Mouse (Mus musculus) frontal cortex, adult 2 months (tissue): ENCODE data around the gene Eef1akmt1. TPM values are rescaled to one million over a fixed set of nuclear protein-coding genes. Genes with fewer than 3 reads are reported as not detected.

Experiments
- DNase-seq, 2 experiments: peaks; one replicate each; pipeline ENCODE4 v3.0.0; 2022; ENCODE audit warnings: low spot score in 1 of 2; ENCODE audit errors: extremely low spot score in 1 of 2
- polyA plus RNA-seq: library from polyadenylated mRNA; depleted of rRNA; stranded (reverse); fragments of >200 nt; gene quantifications from 2 replicates; pipeline ENCODE4 v1.2.3, GENCODE M21; 2012; rRNA removed

Eef1akmt1 gene
- 40.9 and 43.0 TPM in 2 replicates for polyA plus RNA-seq

DNA sequence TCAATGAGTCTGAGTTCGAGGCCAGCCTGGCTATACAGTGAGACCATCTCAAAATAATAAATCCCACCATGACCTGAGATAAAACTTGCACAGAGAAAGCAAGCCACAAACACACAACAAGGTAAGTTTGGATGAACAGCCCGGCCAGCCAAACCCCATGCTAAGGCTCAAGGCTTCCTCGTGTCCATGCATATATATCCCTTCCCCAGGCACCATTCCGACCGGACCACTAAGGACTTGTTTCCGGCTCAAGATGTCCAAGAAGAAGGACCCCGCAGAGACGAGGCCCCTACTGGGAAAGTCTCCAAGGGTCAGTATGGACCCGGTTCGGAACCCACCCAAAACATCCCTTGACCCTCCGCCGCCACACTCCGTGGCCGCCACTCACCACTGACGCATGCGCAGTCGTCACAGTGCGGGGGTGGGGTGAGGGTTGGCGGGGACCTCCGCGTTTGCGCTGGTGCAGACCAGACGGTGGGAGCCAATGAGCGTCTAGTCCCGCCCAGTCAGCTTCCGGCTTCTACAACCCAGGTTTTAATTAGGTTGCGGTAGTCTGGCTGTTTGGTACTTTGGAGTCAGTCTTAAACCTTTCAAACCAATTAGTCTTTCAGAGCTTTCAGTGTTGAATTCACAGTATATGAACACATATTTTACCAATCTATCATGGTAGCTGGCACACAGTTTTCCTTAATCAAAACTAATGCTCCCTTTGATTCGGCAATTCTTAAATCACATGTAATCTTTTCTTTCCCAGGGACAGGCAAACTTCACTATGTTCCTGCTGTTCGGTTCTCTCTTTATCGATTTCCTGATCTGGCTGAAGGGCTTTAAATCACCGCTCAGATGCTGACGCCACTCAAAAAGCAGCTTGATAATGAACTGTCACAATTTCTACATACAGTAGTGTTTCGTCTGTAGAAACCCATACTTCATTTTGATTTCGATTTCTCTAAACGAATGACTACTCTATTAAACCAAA lies at the start of gene Eef1akmt1:
Gene Eef1akmt1 (minus strand): TSS at position 458 of the 979 bp plus-strand sequence.
- DNase-seq: peak; percentile 89 to 98

DNA sequence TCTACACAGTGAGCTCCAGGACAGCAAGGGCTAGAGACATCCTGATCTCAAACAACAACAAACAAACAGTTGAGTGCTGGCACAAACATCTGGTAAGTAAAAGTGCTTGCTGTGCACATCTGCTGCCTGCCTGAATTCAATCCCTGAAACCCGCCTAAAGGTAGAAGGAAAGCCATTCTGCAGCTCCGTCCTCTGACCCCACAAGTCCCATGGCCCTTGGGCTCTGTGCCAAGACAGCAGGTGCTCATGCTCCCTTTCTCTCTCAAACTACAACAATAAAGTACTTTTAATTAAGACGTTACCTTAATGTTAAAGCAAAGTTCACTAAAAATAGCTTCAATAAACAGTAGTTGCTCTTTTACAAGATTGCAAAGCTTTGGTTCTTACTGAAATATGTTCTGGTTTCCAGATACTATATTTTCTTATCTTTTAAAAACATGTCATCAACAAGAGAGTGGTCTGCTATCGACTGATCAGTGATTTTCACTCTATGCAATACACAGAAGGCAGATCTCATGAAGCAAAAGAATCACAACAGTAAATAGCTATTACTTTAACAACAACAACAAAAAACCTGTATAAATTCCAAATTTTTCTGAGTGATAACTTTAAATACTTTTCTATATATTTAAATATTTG lies 49.3 kb upstream of the Eef1akmt1 start:
- no peak for DNase-seq

DNA sequence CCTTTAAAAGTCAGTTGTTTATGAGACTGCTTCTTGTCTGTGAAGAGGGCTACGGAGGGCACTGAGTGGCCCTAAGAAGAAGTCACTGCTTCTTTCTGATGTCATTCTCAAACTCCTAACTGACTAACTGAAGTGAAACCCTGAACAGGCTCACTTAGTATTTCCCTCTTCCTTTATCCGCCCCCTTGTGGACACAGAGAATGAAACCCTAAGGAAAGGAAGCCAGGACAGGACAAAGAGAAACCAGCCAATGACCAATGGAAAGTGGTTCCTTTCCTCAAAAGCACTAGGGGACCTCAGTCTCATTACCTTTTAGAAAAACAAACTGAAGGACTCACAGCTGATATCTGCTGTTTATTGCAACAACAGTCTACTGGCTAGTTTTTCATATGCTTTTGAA lies 48.1 kb upstream of the Eef1akmt1 start:
- peak in 1 of 2 experiments; percentile 71 for DNase-seq

DNA sequence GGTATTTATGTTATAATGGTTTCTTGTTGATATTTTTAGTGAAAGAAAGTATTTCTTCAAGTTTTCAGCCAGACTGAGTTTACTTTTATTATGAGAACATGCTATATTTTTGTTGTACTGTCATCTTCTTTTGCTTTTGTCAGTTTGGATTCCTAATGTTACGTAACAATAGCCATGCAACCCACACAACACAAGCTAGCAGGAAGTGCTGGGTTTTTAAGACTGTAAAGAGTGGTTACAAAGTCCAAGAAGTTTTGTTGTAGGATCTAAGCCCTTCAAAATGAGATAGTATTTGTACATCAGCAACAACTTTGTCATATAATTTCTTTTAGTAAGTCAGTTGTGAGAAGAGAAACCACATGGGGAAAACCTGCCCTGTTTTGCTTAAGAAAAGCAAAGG lies 46.3 kb upstream of the Eef1akmt1 start:
- no peak for DNase-seq

DNA sequence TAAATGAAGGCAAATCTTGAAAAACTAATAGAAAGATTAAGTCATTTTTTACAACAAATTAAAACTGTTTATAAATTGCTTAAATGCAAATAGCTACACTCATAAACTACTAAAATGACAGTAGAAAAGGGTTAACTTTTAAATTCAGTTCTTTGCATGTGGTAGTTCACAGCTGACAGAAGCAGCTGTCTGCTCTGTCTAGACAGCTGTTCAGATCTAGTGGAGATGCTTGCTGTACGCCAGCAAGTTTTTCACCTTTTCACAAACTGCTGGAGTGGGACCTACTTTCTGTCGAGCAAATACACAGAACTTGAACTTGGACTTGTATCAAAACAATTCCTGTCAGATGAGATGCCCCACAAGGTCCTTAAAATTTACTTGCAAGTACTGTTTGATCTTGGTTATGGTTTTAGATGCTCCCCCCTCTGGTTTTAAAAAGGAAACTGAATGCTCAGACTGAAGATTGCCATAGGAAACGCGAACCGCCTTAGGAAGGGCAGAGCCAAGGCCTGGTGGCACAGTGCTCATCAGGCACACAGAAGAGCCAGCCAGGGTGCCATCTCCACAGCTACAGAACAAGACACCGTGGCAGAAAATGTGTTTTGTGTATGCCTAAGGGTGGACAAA lies 45.0 kb upstream of the Eef1akmt1 start:
- peak in 1 of 2 experiments; percentile 15 for DNase-seq

DNA sequence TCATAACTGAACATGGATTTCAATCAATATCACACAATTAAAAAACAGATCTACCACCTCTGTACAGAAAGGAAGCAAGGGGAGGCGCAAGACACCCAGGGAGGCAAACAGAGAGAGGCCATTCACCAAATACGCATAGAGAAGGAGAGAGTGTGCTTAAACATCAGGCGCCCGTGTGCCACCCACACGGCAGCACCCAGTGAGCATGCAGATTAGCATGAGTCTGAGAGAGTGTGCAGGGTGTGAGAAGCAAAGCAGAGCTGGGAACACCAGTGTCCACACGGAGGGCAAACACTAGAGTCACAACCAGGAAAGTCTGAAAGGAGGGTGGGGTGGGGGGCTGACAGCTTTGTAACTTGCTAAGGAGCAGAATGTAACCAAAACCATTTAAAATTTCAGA lies 44.4 kb upstream of the Eef1akmt1 start:
- DNase-seq: peak in 1 of 2 experiments; percentile 9

DNA sequence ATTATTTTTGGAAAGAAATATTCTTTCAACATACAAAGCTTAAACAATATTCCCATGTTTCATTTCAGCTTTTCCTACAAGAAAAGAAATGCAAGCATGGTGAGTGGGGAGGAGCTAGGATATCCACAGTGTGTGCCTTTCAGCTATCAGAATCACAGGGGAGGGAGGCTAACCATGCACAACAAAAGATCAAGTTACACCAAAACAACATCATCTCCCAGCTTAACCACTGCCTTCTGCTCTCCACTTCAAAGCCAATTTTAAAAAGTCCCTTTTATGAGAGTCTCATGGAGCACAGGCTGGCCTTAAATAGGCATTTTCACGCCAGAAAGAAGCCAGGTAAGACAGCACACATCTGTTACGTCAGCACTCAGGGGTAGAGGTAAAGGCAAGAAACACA lies 39.6 kb upstream of the Eef1akmt1 start:
- DNase-seq: no peak

DNA sequence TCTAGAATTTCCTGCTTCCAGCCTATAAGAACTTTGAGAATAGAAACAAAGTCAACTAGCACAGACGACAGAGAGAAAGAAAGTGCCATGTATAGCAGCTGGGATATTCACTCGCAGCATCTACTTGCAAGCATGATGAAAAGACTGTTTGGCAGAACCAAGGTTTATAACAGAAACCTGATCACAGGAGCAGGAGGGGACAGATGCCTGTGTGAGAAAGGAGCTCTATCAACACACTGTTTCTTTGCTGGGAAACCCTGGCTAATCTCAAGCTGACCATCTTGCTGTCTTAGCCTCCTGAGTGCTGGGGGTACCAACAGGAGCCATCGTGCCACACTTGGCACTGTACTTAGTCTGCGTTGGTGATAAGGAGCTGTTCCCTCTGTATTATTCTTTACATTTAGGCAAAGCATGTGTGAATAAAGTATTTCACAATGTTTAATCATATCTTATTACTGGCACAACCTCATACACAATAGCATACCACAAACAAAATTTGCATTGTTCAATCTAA lies 38.5 kb upstream of the Eef1akmt1 start:
- DNase-seq: peak in 1 of 2 experiments; percentile 13

DNA sequence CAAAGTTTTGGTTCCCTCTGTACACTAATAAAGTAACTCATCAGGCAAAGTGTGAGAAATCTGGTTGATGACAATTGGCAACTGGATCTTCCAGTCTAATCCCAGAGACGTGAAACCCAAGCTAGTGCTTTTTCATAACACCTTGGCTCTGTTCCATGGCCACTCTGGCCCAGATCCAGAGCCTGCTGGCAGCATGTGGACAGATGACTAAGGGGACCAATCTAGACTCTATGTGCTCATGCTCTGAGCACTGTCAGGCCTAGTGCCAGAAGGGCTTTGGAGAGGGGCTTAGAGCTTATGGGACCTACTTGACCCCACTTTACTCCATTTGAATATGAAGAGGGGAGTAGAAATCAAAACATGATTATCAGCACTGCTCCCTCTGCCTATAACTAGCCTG lies 36.1 kb upstream of the Eef1akmt1 start:
- peak; percentile 59 to 85 for DNase-seq

DNA sequence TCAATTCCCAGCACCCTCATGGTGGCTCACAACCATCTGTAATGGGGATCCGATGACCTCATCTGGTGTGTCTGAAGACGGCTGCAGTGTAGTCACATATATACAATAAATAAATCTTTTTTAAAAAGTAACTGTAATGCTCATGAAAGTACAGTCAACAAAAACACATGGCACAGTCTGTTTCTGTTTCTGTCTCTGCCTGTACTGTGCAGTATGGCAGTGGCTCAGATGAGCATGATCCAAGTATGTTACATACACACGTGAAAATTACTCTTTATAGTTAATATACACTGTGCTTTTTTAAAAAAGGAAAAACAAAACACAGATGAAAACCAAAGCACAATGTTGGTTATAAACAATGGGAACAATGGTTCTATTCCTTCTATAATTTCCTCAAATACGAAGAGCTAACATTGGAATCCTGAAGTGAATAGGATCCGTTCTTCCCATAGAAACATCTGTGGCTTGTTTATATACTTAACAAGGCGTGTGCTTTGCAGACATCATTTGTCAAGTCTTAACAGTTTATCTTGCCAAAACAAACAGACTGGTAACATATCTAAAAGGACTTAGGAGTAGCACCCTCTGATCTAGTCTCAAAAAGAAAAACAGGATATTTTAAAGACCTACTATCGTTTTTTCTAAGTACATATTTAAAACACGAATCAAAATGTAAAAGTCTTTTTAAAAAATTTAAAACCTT lies 35.4 kb upstream of the Eef1akmt1 start:
- DNase-seq: no peak

DNA sequence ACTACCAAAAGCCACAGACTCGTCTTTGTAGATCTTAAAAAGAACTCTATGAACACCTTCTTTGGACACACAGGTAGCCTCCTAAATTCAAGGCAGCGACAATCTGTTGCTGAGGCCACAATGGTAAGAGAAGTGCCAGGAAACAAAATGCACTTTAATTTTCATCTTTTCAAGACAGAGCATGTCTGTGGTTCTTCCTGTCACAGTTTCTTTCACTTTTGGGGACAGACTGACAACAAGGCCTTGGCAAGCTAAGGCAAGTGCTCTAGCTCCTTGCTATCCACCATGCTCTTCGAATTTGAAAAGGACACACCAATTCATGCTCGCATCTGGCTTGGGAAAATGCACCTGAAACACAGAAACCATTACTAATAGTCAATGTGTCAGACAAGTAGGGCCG lies 21.9 kb upstream of the Eef1akmt1 start:
- DNase-seq: no peak

DNA sequence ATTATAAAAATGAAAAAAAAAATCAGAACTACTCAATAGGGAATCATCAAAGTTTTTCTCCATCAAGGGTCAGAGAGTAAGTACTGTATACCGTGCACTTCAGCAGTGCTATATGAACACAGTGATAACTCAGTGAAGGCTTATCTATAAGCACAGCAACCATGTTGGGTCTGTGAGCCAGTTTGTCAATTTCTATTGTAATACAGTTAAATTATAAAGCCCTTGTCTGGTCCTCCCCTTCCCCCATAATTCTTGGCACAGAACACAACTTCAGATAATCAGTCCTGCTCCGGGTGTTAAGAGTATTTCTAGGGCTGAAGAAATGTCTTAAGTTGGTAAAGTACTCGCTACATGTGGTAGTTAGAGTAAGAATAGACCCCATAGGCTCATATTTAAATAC lies 20.4 kb upstream of the Eef1akmt1 start:
- DNase-seq: no peak

DNA sequence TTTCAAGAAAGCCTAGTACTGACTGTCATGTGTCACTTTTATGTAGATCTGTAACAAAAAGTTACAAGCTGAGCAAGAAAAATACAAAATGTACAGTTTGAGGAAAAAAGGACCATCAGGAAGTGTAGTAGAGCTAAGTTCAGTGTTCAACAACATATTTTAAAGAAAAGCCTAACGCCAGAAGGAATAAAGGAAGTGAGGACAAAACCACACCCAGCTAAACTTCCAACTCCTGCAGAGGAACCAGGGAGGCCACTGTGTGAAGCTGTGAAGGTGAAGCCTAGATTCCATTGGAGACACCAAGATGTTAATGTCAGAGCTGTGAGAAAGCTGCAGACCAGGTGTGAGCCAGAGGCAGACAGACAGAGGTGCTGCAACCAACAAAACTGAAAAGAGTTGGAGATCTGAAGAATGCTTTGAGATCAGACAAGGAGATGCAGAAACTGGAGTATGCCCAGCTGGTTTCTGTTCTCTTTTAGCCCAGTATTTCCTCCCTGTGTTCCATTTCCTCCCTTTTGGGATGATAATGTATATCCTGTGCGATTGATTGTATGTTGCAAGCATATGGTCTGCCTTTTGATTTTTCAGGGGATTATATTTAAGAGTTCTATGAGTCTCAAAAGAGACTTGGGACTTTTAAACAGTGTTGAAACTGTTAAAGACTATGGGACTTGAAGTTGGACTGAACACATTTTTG lies 5.1 kb upstream of the Eef1akmt1 start:
- DNase-seq: no peak

DNA sequence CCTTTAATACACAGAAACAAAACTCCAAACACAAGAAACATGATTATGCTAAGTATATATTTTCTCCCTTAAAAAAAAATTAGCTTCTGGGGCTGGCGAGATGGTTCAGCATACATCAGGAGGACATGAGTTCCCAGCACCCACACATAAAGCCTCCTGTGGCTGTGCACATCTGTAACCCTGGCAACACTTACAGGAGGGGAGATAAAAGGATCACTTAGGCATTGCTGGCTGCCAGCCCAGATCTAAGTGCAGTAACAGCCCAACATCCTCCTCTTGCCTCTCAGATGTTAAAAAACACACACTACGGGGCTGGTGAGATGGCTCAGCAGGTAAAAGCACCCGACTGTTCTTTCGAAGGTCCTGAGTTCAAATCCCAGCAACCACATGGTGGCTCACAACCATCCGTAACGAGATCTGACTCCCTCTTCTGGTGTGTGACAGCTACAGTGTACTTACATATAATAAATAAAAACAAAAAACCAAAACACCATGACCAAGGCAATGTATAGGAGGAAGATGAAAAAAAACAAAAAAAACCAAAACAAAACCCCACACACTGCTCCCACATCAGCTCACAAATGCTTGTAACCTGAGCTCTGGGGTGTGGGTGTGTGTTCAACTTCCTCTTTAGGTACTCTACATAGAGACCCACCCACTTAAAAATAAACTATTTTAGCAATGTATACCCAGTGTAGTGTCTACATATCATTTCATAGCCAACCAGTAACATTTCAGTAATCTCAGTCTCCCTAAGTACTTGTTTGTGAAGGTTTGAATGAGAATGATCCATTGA lies 3.6 kb upstream of the Eef1akmt1 start:
- DNase-seq: no peak

DNA sequence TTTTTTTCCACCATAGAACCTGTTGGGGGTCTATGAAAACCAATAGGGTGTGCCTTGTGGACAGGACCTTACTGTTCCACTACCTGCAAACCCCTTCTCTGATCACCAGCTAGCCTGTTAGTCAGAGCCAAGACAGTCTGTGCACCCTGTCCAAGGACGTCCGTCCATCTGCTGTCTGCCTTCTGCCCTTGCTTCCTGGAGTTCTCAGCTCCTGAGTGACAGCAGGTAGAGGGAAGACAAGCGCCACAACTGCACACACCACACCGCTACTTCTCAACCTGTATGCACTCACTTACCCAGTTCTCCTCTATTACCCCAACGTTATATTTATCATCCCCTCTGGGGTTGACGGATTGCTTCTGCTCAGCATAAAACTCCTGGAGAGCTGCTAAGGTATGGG lies 5.8 kb downstream of the Eef1akmt1 start:
- DNase-seq: no peak

DNA sequence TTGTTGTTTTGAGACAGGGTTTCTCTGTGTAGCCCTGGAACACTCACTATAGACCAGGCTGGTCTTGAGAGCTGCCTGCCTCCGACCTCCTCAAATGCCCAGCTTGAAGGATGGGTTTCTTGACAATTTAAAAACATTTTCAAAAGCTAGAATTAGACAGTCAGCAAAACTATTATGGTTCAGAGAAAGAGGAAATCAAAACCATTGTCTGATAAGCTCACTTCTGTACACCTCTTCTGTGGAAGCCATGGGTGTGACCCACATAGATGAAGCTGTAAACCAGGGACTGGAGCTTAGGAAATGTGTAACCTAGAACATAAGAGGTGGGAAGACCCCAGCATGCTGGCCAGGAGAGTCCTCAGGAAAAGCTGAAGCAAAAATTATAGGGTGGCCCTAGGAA lies 14.5 kb downstream of the Eef1akmt1 start:
- no peak for DNase-seq

DNA sequence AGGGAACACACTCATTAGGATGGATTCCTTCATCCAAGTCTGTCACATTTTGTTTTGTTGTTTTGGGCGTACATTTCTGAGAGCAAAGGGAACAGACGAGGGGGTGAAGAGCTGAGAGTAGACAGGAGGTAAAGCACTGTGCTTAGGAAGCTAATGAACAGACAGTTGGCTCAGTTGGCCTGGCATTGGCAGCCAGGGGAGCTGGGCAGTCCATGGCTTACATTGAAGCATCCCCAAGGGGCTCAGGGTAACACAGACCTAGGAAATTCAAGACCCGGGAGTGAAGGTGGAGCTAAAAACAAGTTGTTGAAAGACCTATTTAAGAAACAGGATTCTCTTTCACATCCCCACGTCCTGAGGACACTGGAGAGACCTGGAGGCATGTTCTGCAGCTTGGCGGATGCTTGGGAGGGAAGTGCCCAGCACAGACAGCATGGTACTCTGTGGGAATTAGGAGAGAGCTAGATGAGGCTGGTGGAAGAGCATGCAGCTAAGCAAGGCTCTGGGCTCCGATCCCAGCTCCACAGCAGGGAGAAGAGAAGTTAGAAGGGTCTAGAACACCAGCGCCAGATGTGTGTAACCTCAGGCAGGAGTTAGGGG lies 15.8 kb downstream of the Eef1akmt1 start:
- DNase-seq: no peak

DNA sequence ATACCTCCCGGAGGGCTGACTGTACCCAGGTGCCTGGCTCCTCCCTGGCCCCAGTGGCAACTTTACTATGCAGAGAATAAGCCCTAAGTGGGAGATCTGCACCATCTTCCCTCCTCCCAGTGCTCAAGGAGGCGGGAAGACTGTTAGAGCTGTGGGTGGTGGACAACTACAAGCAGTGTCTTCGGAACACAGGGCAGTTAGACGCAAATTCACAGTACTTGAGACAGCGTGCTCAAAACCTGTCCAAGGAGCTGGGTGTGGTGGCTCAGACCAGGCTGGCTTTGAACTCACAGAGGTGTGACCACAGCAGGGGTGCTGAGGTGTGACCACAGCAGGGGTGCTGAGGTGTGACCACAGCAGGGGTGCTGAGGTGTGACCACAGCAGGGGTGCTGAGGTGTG lies 17.0 kb downstream of the Eef1akmt1 start:
- DNase-seq: no peak

DNA sequence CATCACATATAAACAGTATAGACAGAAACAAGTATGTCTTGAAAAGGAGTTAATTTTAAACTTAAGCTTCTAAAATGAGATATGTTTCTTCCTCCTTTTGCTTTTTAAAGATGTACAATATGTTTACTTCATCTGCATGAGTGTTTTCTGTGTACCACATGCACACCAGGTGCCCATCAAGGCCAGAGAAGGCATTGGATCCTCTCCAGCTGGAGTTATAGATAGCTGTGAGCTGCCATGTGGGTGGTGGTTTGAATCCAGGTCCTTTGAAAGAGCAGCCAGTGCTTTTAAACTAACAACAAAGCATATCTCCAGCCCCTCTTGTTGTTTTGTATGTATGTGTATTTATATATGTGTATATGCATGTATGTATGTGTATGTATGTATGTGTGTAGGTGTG lies 18.5 kb downstream of the Eef1akmt1 start:
- no peak for DNase-seq
